Mouse (Mus musculus): Measurements from ENCODE around the gene Tbx5.

Tbx5 gene

DNA sequence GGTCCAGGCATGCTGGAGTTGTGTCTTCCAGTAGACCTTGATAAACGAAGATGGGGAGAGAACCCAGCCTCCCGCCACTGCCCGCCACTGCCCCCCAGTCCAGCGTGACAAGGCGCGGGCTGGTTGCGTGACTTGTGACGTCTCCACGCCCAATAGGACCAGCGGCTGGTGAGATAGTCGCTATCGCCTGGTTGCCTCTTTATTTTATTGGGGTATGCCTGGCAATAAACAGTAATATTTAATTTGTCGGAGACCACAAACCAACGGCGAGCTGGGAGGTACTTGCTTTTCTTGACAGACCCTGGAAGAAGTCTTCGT, at the start of gene Tbx5:
Gene Tbx5 (plus strand): TSS at position 190 of the 318 bp plus-strand sequence.
- peak; percentile 47 for DNase-seq (ENCODE audit: extremely low spot score)

DNA sequence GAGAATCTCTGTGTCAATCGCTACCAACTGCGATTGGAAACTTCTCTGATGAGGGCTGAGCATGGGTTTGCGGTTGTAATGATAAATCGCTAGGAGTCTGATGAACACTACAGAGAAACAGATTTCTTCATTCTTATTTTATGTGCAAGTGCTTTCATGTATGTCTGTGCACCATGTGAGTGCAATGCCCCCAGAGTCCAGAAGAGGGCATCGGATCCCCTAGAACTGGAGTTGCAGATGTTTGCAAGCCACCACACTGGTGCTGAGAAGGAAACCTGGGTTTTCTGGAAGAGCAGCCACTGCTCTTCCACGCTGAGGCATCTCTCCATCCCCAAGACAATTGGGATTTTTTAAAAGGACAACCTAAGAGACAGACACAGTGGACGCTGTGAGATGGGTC, 46.5 kb upstream of the Tbx5 start:
- DNase-seq (ENCODE audit: extremely low spot score) = no peak

DNA sequence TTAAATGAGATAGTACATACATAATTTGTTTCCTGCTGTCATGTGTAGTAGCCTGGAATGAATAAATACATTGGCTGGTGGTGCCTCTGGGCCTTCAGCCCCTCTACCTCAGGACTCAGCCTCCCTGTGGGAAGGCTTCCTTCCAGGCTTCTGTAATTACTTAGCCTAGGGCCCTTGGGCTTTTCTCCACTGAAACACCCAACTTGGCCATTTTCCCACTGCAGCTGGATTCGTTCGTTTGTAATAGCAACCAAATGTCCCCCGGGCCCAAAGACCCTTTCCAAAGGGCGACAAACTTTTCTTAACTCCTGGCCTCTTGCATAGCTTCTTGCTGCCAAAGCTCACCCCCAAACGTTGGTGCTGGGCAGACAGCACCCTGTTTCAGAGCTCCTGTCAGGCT, 40.8 kb upstream of the Tbx5 start:
- no peak for DNase-seq (ENCODE audit: extremely low spot score)

- no peak for DNase-seq (ENCODE audit: extremely low spot score)
Observed at GRCm38 (mm10) chr5:119793972-119794371, 38.5 kb upstream of the Tbx5 start.

DNA sequence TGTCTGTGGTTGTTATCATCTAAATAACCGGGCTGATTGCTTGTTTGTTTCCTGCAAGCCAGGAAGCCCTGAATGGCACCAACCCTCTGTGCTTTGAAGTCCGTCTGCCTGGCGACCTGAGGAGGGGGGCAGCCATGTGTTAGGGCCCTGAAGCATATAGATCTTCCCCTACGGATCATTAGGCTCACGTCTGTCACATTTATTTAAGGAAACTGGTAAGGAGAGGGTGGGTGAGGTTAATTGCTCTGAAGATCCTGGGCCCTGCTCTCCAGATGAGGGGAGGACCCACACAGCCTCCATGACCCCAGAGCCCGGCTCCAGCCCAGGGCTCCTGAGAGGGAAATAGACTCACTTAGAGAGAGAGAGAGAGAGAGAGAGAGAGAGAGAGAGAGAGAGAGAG, 37.1 kb upstream of the Tbx5 start:
- DNase-seq (ENCODE audit: extremely low spot score) = no peak

DNA sequence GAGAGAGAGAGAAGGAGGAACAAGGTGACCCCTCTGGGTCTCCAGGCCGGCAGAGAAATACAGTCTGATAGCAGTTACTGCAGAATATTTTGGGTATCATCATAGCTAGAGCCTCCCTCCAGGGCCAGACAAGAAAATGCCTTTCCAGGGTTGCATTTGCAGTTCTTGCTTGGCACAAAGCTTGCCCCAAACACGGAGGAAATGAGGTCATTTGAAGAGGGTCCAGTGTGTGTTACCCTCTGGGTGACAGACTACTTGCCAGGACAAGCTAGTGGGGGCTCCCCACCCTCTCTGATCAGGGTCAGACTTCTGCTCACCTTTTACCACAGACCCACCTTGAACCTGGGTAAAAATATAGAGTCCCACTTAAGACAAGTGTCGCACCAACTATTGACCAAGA, 36.7 kb upstream of the Tbx5 start:
- DNase-seq (ENCODE audit: extremely low spot score) = no peak

DNA sequence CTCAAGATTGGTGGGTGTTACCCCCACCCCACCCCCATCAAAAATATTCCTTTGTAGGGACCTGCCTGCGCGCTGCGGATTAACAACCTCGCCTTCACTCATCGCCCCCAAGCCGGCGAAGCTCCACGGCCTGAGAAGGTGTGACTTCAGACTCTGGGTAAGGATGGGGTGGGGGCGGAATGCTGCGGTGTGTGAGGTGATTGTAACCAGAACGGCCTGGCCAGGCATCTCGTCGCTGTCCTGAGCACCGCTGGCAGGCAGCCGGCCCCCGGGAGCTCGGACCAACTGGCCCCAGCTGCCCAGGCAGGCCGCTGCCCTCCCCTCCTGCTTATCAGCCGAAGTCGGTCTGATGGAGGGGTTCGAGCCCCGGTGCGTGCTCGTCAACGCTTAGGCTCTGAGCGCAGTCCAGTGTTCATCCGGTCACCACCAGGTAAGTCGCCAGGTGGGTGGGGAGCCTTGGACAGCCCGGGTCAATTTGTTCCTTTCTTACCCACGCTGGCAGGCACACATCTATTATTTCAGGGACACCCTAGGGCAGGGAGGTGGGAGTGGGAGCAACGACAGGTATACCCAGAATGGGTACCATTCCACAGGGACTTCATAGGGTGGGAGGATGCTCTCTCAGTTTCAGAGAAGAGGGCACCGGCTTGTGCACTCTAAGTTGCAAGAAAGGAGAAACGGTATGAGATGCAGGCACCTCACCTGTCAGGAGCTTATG, 35.9 kb upstream of the Tbx5 start:
- peak; percentile 21 for DNase-seq (ENCODE audit: extremely low spot score)

- peak; percentile 39 for DNase-seq (ENCODE audit: extremely low spot score)
Observed at GRCm38 (mm10) chr5:119797580-119798150, 34.8 kb upstream of the Tbx5 start.

DNA sequence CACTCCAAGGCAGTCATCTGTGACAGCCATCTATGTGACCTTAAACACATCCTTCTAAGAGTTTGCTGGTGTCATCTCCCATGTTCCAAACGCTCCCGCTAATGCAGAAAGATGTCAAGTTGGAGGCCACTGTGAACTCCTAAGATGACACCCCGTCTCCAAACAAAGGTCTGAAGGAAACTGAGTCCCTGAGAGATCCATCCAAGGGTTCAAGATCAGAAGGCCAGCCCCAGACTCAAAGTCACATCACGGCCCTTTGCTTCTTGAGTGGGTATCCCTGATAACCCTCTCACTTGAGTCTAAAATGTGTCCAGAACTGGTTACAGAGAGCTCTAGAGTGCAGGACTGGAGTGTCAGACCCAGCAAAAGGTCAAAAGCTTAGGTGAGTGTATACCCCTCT, 34.2 kb upstream of the Tbx5 start:
- DNase-seq (ENCODE audit: extremely low spot score) = peak; percentile 6

GRCm38 (mm10) chr5:119798713-119799418, 33.6 kb upstream of the Tbx5 start:
- no peak for DNase-seq (ENCODE audit: extremely low spot score)

DNA sequence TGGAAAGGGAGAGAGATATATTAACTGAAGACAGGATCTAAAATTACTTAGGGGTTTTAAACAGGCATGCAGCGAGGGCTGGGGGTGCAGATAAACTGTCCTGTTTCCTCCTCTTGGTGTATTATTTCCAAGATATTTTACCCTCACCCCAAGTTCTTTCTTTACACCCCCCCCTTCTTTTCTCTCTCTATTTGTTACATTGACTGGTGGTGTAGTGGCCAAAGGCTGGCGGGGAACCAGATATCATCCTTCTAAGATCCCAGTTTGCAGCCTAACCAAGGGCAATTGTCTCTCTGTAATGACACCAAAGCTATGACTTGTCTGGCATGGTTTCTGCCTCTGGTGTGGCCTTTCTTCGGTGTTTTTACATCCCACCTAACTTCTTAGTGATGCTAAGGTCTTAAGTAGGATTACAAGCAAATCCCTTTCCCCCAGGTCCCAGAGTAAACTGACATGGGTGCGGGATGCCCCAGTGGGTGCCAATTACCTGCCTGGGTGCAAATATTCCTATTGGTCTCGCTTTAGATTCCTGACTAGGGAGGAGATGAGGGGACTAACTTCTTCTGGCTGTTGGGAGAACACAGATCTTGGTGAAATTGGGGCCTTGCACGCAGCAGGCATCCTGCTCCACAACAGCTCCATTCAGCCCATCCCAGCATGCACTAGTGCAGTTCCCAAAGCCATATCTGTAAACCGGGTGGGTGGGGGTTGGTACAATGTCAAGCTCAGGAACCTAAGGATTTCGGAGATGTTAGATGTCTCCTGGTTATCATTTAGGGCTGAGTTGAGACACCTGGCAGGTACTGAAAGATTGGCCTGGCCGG, 32.8 kb upstream of the Tbx5 start:
- DNase-seq (ENCODE audit: extremely low spot score) = peak; percentile 22

GRCm38 (mm10) chr5:119800243-119800665, 32.2 kb upstream of the Tbx5 start:
- DNase-seq (ENCODE audit: extremely low spot score) = peak; percentile 22

DNA sequence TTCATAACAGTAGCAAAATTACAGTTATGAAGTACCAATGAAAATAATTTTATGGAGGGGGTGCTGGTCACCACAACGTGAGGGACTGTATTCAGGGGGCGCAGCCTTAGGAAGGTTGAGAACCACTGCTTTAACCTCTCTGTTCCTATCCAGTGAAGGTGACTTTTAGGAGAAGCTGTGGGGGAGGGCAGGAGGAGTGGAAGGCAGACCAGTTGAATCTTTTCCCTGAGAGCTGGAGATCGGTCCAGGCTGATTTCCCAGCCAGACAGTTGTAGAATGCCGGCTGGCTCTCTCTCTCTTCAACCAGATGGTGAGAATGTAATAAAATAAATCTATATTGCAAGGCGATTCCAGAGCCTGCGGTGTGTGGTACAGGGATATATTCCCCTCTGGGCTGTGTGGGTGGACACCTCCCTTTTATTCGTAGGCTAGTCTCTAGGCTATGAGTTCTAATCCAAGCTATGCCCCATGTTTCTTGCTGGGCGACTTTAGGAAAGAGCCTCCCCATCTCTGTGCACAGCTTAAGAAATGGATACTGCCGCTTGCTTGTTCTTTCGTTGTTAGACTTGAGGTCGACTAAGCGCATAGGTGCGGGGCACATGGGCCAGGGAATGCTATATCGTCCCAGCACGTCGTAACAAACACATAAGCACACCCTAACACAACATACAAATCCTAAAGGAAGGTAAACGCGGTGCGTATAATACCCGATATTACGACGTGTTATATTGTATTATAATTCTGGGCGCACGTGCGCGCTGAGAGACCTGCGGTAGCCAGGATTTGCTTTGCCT, 29.7 kb upstream of the Tbx5 start:
- peak; percentile 55 for DNase-seq (ENCODE audit: extremely low spot score)

DNA sequence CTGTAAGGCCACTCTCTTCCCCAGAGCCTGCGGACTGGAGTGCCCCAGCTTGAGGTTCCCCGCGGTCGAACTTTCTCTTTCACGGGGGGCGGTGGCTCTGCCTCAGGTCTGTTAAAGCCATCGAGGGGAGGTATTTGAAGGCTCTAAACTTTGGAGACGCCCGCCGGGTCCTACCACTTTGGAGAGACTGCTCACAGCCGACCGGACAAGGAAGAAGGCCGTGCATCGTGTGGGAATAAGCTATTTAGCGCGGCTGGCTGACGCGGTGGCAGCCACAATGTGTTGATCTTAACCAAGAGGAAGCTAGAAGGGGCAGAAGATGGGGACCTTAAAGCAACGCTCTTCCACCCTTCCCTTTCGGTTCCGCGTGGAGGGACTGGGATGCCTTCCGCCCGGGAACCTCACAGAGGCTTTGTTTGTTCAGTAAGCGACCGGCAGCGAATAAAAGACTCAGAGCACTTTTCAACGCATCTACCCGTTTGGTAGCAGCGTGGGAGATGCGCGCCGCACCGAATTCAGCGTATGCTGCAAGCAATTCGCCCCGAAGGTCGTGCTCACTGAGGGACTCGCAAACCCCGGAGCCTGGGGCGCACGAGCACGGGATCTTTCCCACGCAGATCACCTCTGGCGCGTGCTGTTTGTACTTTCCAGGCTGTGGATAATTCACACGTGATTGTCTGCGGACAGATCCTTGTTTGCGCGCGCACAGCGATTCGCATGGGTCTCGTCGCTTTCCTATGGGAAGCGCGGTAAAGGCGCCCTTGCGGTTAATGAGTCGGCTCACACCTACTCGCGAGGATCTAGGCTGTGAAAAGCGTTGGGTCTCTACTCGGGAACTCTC, 28.8 kb upstream of the Tbx5 start:
- DNase-seq (ENCODE audit: extremely low spot score) = peak; percentile 64

DNA sequence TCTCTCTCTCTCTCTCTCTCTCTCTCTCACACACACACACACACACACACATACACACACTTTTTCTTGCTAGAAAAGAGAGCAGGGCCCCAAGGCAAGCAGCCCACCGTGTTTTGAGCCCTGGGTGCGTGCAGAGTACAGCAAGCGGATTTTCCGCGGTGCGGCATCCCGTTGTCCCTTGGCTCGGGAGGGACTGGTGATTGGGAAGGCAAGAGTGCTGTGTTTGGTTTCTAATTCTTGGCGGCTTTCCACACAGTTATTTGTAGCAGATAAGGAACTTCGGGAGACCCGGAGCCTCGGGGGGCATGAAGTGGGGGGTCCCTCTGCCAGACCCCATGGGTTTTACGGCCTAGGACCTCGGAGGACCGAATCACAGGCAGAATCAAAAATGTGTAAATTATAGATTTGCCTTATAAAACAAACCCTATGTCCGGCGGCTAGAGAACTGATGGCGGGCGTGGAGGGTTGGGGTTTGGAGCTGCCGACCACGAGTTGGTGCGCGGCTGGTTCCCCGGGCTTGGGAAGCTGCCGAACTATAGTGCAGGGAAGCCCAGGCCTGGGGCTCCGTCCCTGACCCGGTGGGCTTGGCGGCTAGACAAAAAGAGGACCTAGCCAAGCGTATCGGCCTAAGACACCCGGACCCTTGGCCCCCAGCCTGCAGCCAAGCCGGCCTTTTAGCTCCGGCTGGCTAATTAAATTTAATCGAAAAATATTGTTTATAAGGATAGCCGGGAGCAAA, 28.0 kb upstream of the Tbx5 start:
- peak; percentile 53 for DNase-seq (ENCODE audit: extremely low spot score)

DNA sequence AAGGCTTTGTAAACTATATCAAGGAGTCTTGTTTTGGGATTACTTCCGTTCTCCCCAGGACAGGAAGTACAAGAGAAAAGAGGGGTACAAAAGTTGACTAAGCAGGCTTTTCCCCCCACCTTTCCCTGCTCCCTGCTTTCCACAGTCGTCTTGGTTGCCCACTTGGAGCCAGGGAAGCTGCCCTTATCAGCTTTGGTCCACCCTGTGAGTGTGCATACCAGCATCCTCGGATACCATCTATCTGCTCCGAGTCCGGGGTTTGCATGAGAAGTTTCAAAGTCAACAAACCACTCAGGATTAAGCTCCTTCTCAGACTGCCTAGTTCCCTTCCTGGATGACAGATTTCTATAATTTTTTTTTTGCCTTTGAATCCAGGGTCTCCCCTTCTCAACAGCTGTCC, 26.8 kb upstream of the Tbx5 start:
- DNase-seq (ENCODE audit: extremely low spot score) = peak; percentile 41

GRCm38 (mm10) chr5:119806467-119806866, 26.0 kb upstream of the Tbx5 start:
- DNase-seq (ENCODE audit: extremely low spot score) = no peak

GRCm38 (mm10) chr5:119807481-119808183, 24.8 kb upstream of the Tbx5 start:
- peak; percentile 8 for DNase-seq (ENCODE audit: extremely low spot score)

DNA sequence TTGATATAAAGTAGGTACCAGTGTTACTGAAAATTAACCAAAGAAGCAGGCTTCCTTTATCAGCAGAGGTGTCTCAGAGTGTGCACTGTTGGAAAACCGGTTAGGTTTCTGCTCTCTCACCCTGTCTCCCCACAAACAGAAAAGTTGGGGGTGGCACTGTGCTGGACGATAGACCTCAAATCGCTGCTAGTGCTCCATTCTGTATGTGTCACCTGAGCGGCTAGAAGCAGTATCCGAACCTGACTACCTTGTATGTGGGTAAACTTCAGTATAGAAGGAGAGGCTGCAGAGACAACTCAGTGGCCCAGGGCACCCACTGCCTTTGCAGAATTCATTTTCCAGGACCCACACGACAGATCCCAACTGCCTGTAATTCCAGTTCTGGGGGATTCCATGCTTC, 23.8 kb upstream of the Tbx5 start:
- no peak for DNase-seq (ENCODE audit: extremely low spot score)

Data from embryo, embryonic 9.5 days (tissue).